Mouse (Mus musculus) liver, postnatal 0 days (tissue): Measurements from ENCODE around the gene Per2.

Experiments used
- CTCF ChIP-seq: sonication (generic); IDR thresholded peaks from 2 replicates; pipeline ENCODE4 v1.5.1; 2016; ENCODE audit warnings: antibody characterized with exemption, low read depth
- EP300 ChIP-seq: IDR thresholded peaks from 2 replicates; pipeline ENCODE4 v1.6.1; 2016; ENCODE audit warnings: antibody characterized with exemption, low read depth, mild to moderate bottlenecking

- TF ChIP-seq EP300 (no peak), CTCF (no peak)
Observed at GRCm38 (mm10) chr1:91413030-91413506, 46.1 kb downstream of the Per2 start.
